Mouse (Mus musculus) lung, adult 2 months (tissue): Measurements from ENCODE around the gene Ddx11.

ENCODE experiments used
- CTCF ChIP-seq: fragments of 200-500 bp; IDR thresholded peaks from 2 replicates; pipeline ENCODE4 v1.5.1; 2011; ENCODE audit warnings: mild to moderate bottlenecking, low read length, control low read depth; ENCODE audit not compliant: insufficient read depth
- POLR2A ChIP-seq: fragments of 200-500 bp; IDR thresholded peaks from 2 replicates; pipeline ENCODE4 v1.6.1; 2011; ENCODE audit warnings: low read depth, mild to moderate bottlenecking, control low read depth, low read length, borderline replicate concordance; ENCODE audit errors: extremely low read depth

GRCm38 (mm10) chr17:66108198-66108597 is 15.1 kb upstream of the Ddx11 start:
- no peak for TF ChIP-seq CTCF
- TF ChIP-seq POLR2A, result no peak
